Mouse (Mus musculus) hindbrain, embryonic 11.5 days (tissue): ENCODE measurements around the gene Lbx1. TPM values are rescaled to one million over a fixed set of nuclear protein-coding genes. Genes with fewer than 3 reads are reported as not detected.

Experiments used
- ATAC-seq: fragments of 200-750 bp; cut with Nextera tagmentation; 2 replicates; pipeline ENCODE4 v1.8.0; 2017; ENCODE audit warnings: mild to moderate bottlenecking, moderate TSS enrichment, moderate library complexity; ENCODE audit not compliant: low FRiP score
- DNase-seq: peaks from one replicate; pipeline ENCODE4 v3.0.0-alpha.2; 2015; ENCODE audit warnings: low spot score
- H3K27ac ChIP-seq: fragments of 300-500 bp; sonication (generic); 2 replicates; pipeline ENCODE4 v1.5.1; 2014; ENCODE audit warnings: mild to moderate bottlenecking, low read depth, low read length
- H3K27me3 ChIP-seq: fragments of 300-500 bp; sonication (generic); 2 replicates; pipeline ENCODE4 v1.6.1; 2014; ENCODE audit warnings: mild to moderate bottlenecking, low read length, moderate library complexity, mixed read lengths; ENCODE audit not compliant: control insufficient read depth, insufficient read depth
- H3K36me3 ChIP-seq: fragments of 300-500 bp; sonication (generic); 2 replicates; pipeline ENCODE4 v1.6.1; 2014; ENCODE audit warnings: mild to moderate bottlenecking, low read length, moderate library complexity, mixed read lengths; ENCODE audit not compliant: control insufficient read depth, insufficient read depth
- H3K4me1 ChIP-seq: fragments of 300-500 bp; sonication (generic); replicated peaks from 2 replicates; pipeline ENCODE4 v1.6.1; 2014; ENCODE audit warnings: low read length, mixed read lengths; ENCODE audit not compliant: control insufficient read depth, insufficient read depth
- H3K4me2 ChIP-seq: fragments of 300-500 bp; sonication (generic); replicated peaks from 2 replicates; pipeline ENCODE4 v1.6.1; 2014; ENCODE audit warnings: mild to moderate bottlenecking, low read depth, low read length
- H3K4me3 ChIP-seq: fragments of 300-500 bp; sonication (generic); 2 replicates; pipeline ENCODE4 v1.5.1; 2014; ENCODE audit warnings: low read depth, low read length
- H3K9ac ChIP-seq: fragments of 300-500 bp; sonication (generic); 2 replicates; pipeline ENCODE4 v1.6.1; 2014; ENCODE audit warnings: low read depth, low read length
- H3K9me3 ChIP-seq: fragments of 300-500 bp; sonication (generic); 2 replicates; pipeline ENCODE4 v1.6.1; 2016; ENCODE audit warnings: low read length; ENCODE audit not compliant: control insufficient read depth
- WGBS: fragments of 180-500 bp; shearing (Covaris S2); extraction: QIAGEN DNeasy Blood & Tissue Kit; methylation state at CpG from one replicate; pipeline ENCODE4 v1.1.7; 2014; 5-methylcytosine and 5-hydroxymethylcytosine counted together
- polyA plus RNA-seq: library from polyadenylated mRNA; unstranded; fragments of >200 nt; fragmentation: Nextera tagmentation; extraction: Ambion mirVana; gene quantifications from 2 replicates; pipeline ENCODE4 v1.2.1, GENCODE M21; 2014

Gene Lbx1
- polyA plus RNA-seq, 1 experiment from 2014 or later, result 7.6 TPM

DNA sequence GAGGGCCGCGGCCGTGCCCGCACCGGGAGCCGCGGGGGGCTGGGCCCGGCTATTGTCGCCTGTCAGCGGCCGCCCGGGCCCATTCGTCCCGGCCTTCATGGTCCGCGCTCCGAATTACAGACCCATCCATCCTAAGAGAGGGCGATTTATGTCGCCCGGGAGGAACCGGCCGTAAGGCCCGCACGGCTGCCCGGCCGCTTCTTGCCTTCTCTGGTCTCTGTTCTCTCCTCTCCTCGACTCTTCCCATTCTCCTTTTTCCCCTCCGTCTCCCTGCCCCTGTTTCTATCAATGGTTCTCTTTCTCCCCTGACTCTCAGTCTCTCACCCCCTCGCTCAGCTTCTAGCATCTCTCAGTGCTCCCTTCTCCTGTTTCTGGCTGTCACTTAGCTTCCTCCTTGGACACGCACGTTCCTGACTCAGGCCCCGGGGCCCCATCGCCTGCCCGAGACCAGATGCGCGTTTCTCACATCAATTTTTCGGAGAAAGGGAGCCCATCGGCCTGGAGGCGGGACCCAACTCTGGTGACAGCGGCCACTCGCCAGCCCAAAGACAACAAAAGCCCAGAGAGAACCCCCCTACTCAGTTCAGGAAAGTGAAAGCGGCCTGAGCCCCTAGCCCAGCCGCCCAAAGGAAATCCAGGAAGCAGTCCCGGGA is 4.1 kb downstream of the Lbx1 start:
- ATAC-seq, result peak; percentile 84
- Histone ChIP-seq H3K9me3 (no peaks in the 10 kb centered on the region), H3K4me3 (peak overlapping the region; percentile 42), H3K27me3 (peaks cover 90% of the 10 kb centered on the region), H3K9ac (peak overlapping the region; percentile 65), H3K4me1 (peaks cover 13% of the 10 kb centered on the region), H3K4me2 (peak overlapping the region; percentile 41), H3K27ac (peak overlapping the region; percentile 90), H3K36me3 (no peaks in the 10 kb centered on the region)
- WGBS, result 1% methylated on average over 25 of the region's 44 CpGs
- peak; percentile 81 for DNase-seq

DNA sequence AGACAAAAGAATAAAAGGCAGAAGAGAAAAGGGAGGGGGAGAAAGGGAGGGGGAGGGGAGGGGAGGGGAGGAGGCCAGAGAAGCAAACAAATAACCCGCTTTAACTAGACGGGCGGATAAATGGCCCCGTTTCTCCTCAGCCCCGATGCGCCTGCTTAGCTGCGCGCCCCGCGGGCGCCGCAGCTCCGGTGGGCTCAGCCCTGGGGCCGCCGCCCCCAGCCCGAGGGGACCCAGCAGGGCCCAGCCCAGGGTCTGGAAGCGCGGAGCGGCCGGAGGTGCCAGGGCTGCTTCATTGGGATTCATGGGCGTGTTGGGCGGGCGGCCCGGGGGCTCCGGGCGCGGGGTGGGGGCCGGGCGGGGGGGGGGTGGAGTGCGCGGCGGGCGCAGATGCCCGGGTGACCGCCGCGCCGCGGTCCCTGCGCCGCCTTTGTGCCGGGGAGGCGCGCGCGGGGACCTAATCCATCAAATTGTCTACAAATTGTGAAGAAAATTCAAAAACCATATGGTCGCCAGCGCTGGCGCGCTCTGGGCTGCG is 4.7 kb downstream of the Lbx1 start:
- peak overlapping the region; percentile 41 for H3K4me2 ChIP-seq
- peaks cover 13% of the 10 kb centered on the region for H3K4me1 ChIP-seq
- H3K9ac ChIP-seq, result peak overlapping the region; percentile 65
- ATAC-seq (peak; percentile 79), DNase-seq (peak; percentile 73)
- no peaks in the 10 kb centered on the region for H3K9me3 ChIP-seq
- peaks cover 90% of the 10 kb centered on the region for H3K27me3 ChIP-seq
- H3K27ac ChIP-seq, result peak overlapping the region; percentile 90
- no peaks in the 10 kb centered on the region for H3K36me3 ChIP-seq
- peak overlapping the region; percentile 42 for H3K4me3 ChIP-seq
- WGBS, result 0% methylated on average over 16 of the region's 51 CpGs

- no peak overlapping the region for H3K4me3 ChIP-seq
- peaks cover 13% of the 10 kb centered on the region for H3K4me1 ChIP-seq
- WGBS, result under 1% methylated on average over 20 of the region's 20 CpGs
- H3K27ac ChIP-seq, result peak overlapping the region; percentile 90; the same call in 1 of the 2 replicates
- H3K9ac ChIP-seq, result no peak overlapping the region
- ATAC-seq (no peak), DNase-seq (peak; percentile 65)
- H3K4me2 ChIP-seq, result no peak overlapping the region; the same call in 1 of the 2 replicates
- H3K27me3 ChIP-seq, result peaks cover 90% of the 10 kb centered on the region
- H3K36me3 ChIP-seq, result no peaks in the 10 kb centered on the region
- H3K9me3 ChIP-seq, result no peaks in the 10 kb centered on the region
Observed at GRCm38 (mm10) chr19:45230201-45230611, 5.4 kb downstream of the Lbx1 start.

GRCm38 (mm10) chr19:45229378-45230135 is 6.1 kb downstream of the Lbx1 start:
- Histone ChIP-seq H3K9me3 (no peaks in the 10 kb centered on the region), H3K4me3 (peak overlapping the region; percentile 6; the same call in 1 of the 2 replicates), H3K4me1 (peaks cover 10% of the 10 kb centered on the region), H3K36me3 (no peaks in the 10 kb centered on the region), H3K9ac (peak overlapping the region; percentile 29; the same call in 1 of the 2 replicates), H3K27me3 (peaks cover 90% of the 10 kb centered on the region), H3K4me2 (peak overlapping the region; percentile 19), H3K27ac (peak overlapping the region; percentile 90; the same call in 1 of the 2 replicates)
- under 1% methylated on average over 33 of the region's 33 CpGs for WGBS
- peak; percentile 66 for DNase-seq
- no peak for ATAC-seq

- H3K9ac ChIP-seq, result no peak overlapping the region
- no peaks in the 10 kb centered on the region for H3K9me3 ChIP-seq
- WGBS, result 3% methylated on average over 4 of the region's 4 CpGs
- H3K36me3 ChIP-seq, result no peaks in the 10 kb centered on the region
- H3K27me3 ChIP-seq, result peaks cover 90% of the 10 kb centered on the region
- no peak overlapping the region for H3K4me3 ChIP-seq
- peaks cover 17% of the 10 kb centered on the region for H3K4me1 ChIP-seq
- DNase-seq (peak; percentile 35), ATAC-seq (no peak)
- H3K27ac ChIP-seq, result no peak overlapping the region
- no peak overlapping the region for H3K4me2 ChIP-seq
Observed at GRCm38 (mm10) chr19:45228781-45229180, 6.8 kb downstream of the Lbx1 start.

DNA sequence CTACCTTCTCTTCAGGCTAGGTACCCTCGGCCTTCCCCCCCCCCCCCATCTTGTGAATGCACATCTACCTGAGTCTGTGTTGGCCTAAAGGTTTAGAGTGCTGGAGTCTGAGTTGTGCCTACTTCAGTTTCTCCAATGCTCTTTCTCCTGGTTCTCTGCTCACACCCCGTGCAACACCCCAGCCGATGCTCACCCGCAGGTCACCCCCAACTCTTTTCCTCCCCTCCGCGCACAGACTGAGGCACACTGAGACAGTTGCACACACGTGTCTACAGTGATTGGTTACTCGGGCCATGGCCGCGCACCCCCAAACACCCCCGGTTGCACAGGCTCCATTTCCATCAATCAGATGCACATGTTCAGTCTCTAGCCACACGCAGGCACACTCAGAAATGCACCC is 7.5 kb downstream of the Lbx1 start:
- no peak overlapping the region for H3K9ac ChIP-seq
- no peaks in the 10 kb centered on the region for H3K36me3 ChIP-seq
- no peaks in the 10 kb centered on the region for H3K9me3 ChIP-seq
- H3K4me1 ChIP-seq, result peaks cover 17% of the 10 kb centered on the region
- peaks cover 92% of the 10 kb centered on the region for H3K27me3 ChIP-seq
- no peak for ATAC-seq
- 6% methylated on average over 11 of the region's 12 CpGs for WGBS
- DNase-seq, result peak; percentile 22
- no peak overlapping the region for H3K27ac ChIP-seq
- H3K4me2 ChIP-seq, result no peak overlapping the region
- H3K4me3 ChIP-seq, result no peak overlapping the region

DNA sequence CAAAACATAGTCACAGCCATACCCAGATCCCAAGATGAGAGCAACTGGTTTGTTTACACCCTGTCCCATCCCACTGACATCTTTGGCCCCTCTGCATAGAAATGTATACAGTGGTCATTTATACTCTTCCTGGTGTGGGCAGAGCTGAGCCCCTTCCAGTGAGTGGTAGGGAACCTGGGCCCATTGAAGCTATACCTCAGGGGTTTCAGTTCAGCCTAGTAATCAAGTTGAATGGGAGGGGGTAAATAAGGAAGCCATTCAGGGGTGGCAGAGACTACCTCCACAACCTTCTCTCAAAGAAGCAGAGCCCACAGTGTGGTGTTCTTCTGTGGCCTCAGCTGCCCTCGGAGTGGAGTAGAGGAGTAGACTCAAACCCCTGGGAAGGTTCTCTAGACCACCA is 7.9 kb downstream of the Lbx1 start:
- Histone ChIP-seq H3K36me3 (no peaks in the 10 kb centered on the region), H3K4me2 (no peak overlapping the region), H3K27me3 (peaks cover 94% of the 10 kb centered on the region), H3K4me3 (no peak overlapping the region), H3K4me1 (peaks cover 17% of the 10 kb centered on the region), H3K9ac (no peak overlapping the region), H3K27ac (no peak overlapping the region), H3K9me3 (no peaks in the 10 kb centered on the region)
- 0% methylated on average over 1 of the region's 1 CpGs for WGBS
- DNase-seq (peak; percentile 24), ATAC-seq (no peak)

GRCm38 (mm10) chr19:45227049-45227448 is 8.6 kb downstream of the Lbx1 start:
- no peak overlapping the region for H3K9ac ChIP-seq
- peaks cover 94% of the 10 kb centered on the region for H3K27me3 ChIP-seq
- H3K36me3 ChIP-seq, result no peaks in the 10 kb centered on the region
- H3K9me3 ChIP-seq, result no peaks in the 10 kb centered on the region
- ATAC-seq (no peak), DNase-seq (peak; percentile 38)
- H3K4me1 ChIP-seq, result peaks cover 17% of the 10 kb centered on the region
- WGBS, result 2% methylated on average over 3 of the region's 3 CpGs
- no peak overlapping the region for H3K4me3 ChIP-seq
- H3K4me2 ChIP-seq, result no peak overlapping the region
- no peak overlapping the region for H3K27ac ChIP-seq
